Mouse (Mus musculus): ENCODE data around the gene Habp4. TPM values are rescaled to one million over a fixed set of nuclear protein-coding genes. Genes with fewer than 3 reads are reported as not detected.

The Habp4 gene
- polyA plus RNA-seq (2014; fragmentation: Nextera tagmentation; extraction: Ambion mirVana), result 54.5 and 55.8 TPM in 2 replicates

GRCm38 (mm10) chr13:64161548-64161915, at the start of gene Habp4:
Gene Habp4 (plus strand): TSS chr13:64161824.
- 0% methylated on average over 23 of the region's 31 CpGs for WGBS
- Histone ChIP-seq H3K9ac (replicated peaks; ENCODE audit: low read depth, low read length) (peak within 1 kb of the TSS; percentile 86), H3K4me2 (ENCODE audit: low read depth, low read length) (peak within 1 kb of the TSS; percentile 100), H3K9me3 (ENCODE audit: control insufficient read depth, low read length) (no peaks in the 10 kb centered on the region), H3K4me3 (ENCODE audit: low read depth, low read length) (peak within 1 kb of the TSS; percentile 80), H3K36me3 (ENCODE audit: control insufficient read depth, insufficient read depth, low read length) (no peaks in the 10 kb centered on the region), H3K27ac (ENCODE audit: low read depth, low read length) (peak within 1 kb of the TSS; percentile 88), H3K4me1 (ENCODE audit: control insufficient read depth, insufficient read depth, low read length) (peaks cover 5% of the 10 kb centered on the region; the same call in 1 of the 2 replicates), H3K27me3 (ENCODE audit: control insufficient read depth, insufficient read depth, low read length) (no peaks in the 10 kb centered on the region)
- peak; percentile 98 for ATAC-seq (ENCODE audit: low read depth)

- Histone ChIP-seq H3K4me2 (ENCODE audit: low read depth, low read length) (no peak overlapping the region), H3K27me3 (ENCODE audit: control insufficient read depth, insufficient read depth, low read length) (no peaks in the 10 kb centered on the region), H3K36me3 (ENCODE audit: control insufficient read depth, insufficient read depth, low read length) (no peaks in the 10 kb centered on the region), H3K4me3 (ENCODE audit: low read depth, low read length) (no peak overlapping the region), H3K4me1 (ENCODE audit: control insufficient read depth, insufficient read depth, low read length) (no peaks in the 10 kb centered on the region), H3K9me3 (ENCODE audit: control insufficient read depth, low read length) (no peaks in the 10 kb centered on the region), H3K27ac (ENCODE audit: low read depth, low read length) (no peak overlapping the region), H3K9ac (replicated peaks; ENCODE audit: low read depth, low read length) (no peak overlapping the region)
- WGBS, result 66% methylated on average over 2 of the region's 2 CpGs
- no peak for ATAC-seq (ENCODE audit: low read depth)
These were observed 44.2 kb upstream of the Habp4 start for GRCm38 (mm10) chr13:64117442-64117841.

GRCm38 (mm10) chr13:64120760-64121159, 40.9 kb upstream of the Habp4 start:
- no peaks in the 10 kb centered on the region for H3K9me3 ChIP-seq (ENCODE audit: control insufficient read depth, low read length)
- no peaks in the 10 kb centered on the region for H3K27me3 ChIP-seq (ENCODE audit: control insufficient read depth, insufficient read depth, low read length)
- no peaks in the 10 kb centered on the region for H3K36me3 ChIP-seq (ENCODE audit: control insufficient read depth, insufficient read depth, low read length)
- no peaks in the 10 kb centered on the region for H3K4me1 ChIP-seq (ENCODE audit: control insufficient read depth, insufficient read depth, low read length)
- no peak overlapping the region for H3K27ac ChIP-seq (ENCODE audit: low read depth, low read length)
- no peak for ATAC-seq (ENCODE audit: low read depth)
- H3K4me3 ChIP-seq (ENCODE audit: low read depth, low read length), result no peak overlapping the region
- H3K9ac ChIP-seq (replicated peaks; ENCODE audit: low read depth, low read length), result no peak overlapping the region
- WGBS, result 75% methylated on average over 4 of the region's 4 CpGs
- H3K4me2 ChIP-seq (ENCODE audit: low read depth, low read length), result no peak overlapping the region

GRCm38 (mm10) chr13:64123491-64124188, 38.0 kb upstream of the Habp4 start:
- Histone ChIP-seq H3K4me2 (ENCODE audit: low read depth, low read length) (no peak overlapping the region), H3K27ac (ENCODE audit: low read depth, low read length) (no peak overlapping the region), H3K36me3 (ENCODE audit: control insufficient read depth, insufficient read depth, low read length) (no peaks in the 10 kb centered on the region), H3K9me3 (ENCODE audit: control insufficient read depth, low read length) (no peaks in the 10 kb centered on the region), H3K27me3 (ENCODE audit: control insufficient read depth, insufficient read depth, low read length) (no peaks in the 10 kb centered on the region), H3K9ac (replicated peaks; ENCODE audit: low read depth, low read length) (no peak overlapping the region), H3K4me3 (ENCODE audit: low read depth, low read length) (no peak overlapping the region), H3K4me1 (ENCODE audit: control insufficient read depth, insufficient read depth, low read length) (no peaks in the 10 kb centered on the region)
- WGBS, result 28% methylated on average over 6 of the region's 6 CpGs
- ATAC-seq (ENCODE audit: low read depth), result no peak

- H3K27me3 ChIP-seq (ENCODE audit: control insufficient read depth, insufficient read depth, low read length), result no peaks in the 10 kb centered on the region
- H3K4me2 ChIP-seq (ENCODE audit: low read depth, low read length), result no peak overlapping the region
- 89% methylated on average over 6 of the region's 6 CpGs for WGBS
- H3K9me3 ChIP-seq (ENCODE audit: control insufficient read depth, low read length), result no peaks in the 10 kb centered on the region
- no peaks in the 10 kb centered on the region for H3K36me3 ChIP-seq (ENCODE audit: control insufficient read depth, insufficient read depth, low read length)
- H3K4me1 ChIP-seq (ENCODE audit: control insufficient read depth, insufficient read depth, low read length), result 0 out of 2 replicates have a peak, but pooled peaks cover 3% of the 10 kb centered on the region
- no peak overlapping the region for H3K4me3 ChIP-seq (ENCODE audit: low read depth, low read length)
- no peak overlapping the region for H3K9ac ChIP-seq (replicated peaks; ENCODE audit: low read depth, low read length)
- H3K27ac ChIP-seq (ENCODE audit: low read depth, low read length), result no peak overlapping the region
- ATAC-seq (ENCODE audit: low read depth), result no peak
These were observed 36.7 kb upstream of the Habp4 start for GRCm38 (mm10) chr13:64124886-64125285.

- Histone ChIP-seq H3K27me3 (ENCODE audit: control insufficient read depth, insufficient read depth, low read length) (no peaks in the 10 kb centered on the region), H3K36me3 (ENCODE audit: control insufficient read depth, insufficient read depth, low read length) (no peaks in the 10 kb centered on the region), H3K4me1 (ENCODE audit: control insufficient read depth, insufficient read depth, low read length) (0 out of 2 replicates have a peak, but pooled peaks cover 3% of the 10 kb centered on the region), H3K27ac (ENCODE audit: low read depth, low read length) (no peak overlapping the region), H3K4me2 (ENCODE audit: low read depth, low read length) (no peak overlapping the region), H3K9me3 (ENCODE audit: control insufficient read depth, low read length) (no peaks in the 10 kb centered on the region), H3K9ac (replicated peaks; ENCODE audit: low read depth, low read length) (no peak overlapping the region), H3K4me3 (ENCODE audit: low read depth, low read length) (no peak overlapping the region)
- no peak for ATAC-seq (ENCODE audit: low read depth)
- 72% methylated on average over 4 of the region's 4 CpGs for WGBS
These were observed 35.3 kb upstream of the Habp4 start for GRCm38 (mm10) chr13:64126316-64126715.

- H3K4me1 ChIP-seq (ENCODE audit: control insufficient read depth, insufficient read depth, low read length), result 0 out of 2 replicates have a peak, but pooled peaks cover 3% of the 10 kb centered on the region
- no peak within 1 kb of the TSS for H3K27ac ChIP-seq (ENCODE audit: low read depth, low read length)
- H3K9me3 ChIP-seq (ENCODE audit: control insufficient read depth, low read length), result no peaks in the 10 kb centered on the region
- H3K9ac ChIP-seq (replicated peaks; ENCODE audit: low read depth, low read length), result peak within 1 kb of the TSS; percentile 48
- H3K4me3 ChIP-seq (ENCODE audit: low read depth, low read length), result peak within 1 kb of the TSS; percentile 48
- peak; percentile 85 for ATAC-seq (ENCODE audit: low read depth)
- H3K27me3 ChIP-seq (ENCODE audit: control insufficient read depth, insufficient read depth, low read length), result no peaks in the 10 kb centered on the region
- peak within 1 kb of the TSS; percentile 75 for H3K4me2 ChIP-seq (ENCODE audit: low read depth, low read length)
- 9% methylated on average over 44 of the region's 44 CpGs for WGBS
- H3K36me3 ChIP-seq (ENCODE audit: control insufficient read depth, insufficient read depth, low read length), result no peaks in the 10 kb centered on the region
These were observed 32.6 kb upstream of the Habp4 start, which contains the start of gene Slc35d2 for GRCm38 (mm10) chr13:64128858-64129615. Gene Slc35d2 (minus strand): TSS chr13:64129368.

- 37% methylated on average over 15 of the region's 15 CpGs for WGBS
- Histone ChIP-seq H3K4me2 (ENCODE audit: low read depth, low read length) (peak overlapping the region; percentile 75), H3K9me3 (ENCODE audit: control insufficient read depth, low read length) (no peaks in the 10 kb centered on the region), H3K9ac (replicated peaks; ENCODE audit: low read depth, low read length) (peak overlapping the region; percentile 48; the same call in 1 of the 2 replicates), H3K27me3 (ENCODE audit: control insufficient read depth, insufficient read depth, low read length) (no peaks in the 10 kb centered on the region), H3K36me3 (ENCODE audit: control insufficient read depth, insufficient read depth, low read length) (no peaks in the 10 kb centered on the region), H3K4me1 (ENCODE audit: control insufficient read depth, insufficient read depth, low read length) (0 out of 2 replicates have a peak, but pooled peaks cover 3% of the 10 kb centered on the region), H3K4me3 (ENCODE audit: low read depth, low read length) (peak overlapping the region; percentile 48), H3K27ac (ENCODE audit: low read depth, low read length) (no peak overlapping the region)
- peak; percentile 80; the same call in 1 of the 2 replicates for ATAC-seq (ENCODE audit: low read depth)
These were observed 31.8 kb upstream of the Habp4 start for GRCm38 (mm10) chr13:64129616-64130375.
